Mouse (Mus musculus) cerebellum, postnatal 36 days (tissue): ENCODE measurements at regions not wholly inside any gene's neighbourhood (a gene's known extent, or its start where the extent isn't known, plus 50 kb on each side); places are given as distances from the start of the nearest gene placed in this dataset.
"Not testable (repeated sequence)": the region's sequence is repeated elsewhere in the genome, so short reads cannot be mapped to it uniquely, and the experiment has no call there.

Experiments used
- DNase-seq, 2 experiments: peaks; one replicate each; pipeline ENCODE4 v3.0.0; 2021 to 2022; ENCODE audit warnings: mixed read lengths in 2 of 2

DNA sequence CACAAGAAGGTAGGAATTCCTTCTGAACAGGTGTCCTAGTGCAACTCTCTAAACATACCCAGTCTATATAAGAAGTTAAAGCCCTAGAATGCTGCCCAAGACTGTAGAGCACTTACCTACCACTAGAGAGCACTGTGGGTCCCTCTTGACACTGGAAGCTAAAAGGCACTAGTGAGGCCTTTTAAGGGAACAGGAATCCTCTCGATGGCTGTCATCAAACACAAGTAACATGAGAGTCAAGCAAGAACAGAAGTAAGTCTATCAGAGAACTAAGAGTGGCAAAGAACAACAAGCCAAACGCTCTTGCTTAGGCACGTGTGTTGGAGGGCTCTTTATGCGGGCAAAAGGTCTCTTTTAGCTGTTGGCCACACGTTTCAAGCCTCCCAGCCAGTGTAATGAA, 123.8 kb upstream of the G530012D18Rik start:
- not testable (repeated sequence) for DNase-seq

- DNase-seq = not testable (repeated sequence)
These were observed 122.1 kb upstream of the G530012D18Rik start for GRCm38 (mm10) chr1:85453350-85453749.

DNA sequence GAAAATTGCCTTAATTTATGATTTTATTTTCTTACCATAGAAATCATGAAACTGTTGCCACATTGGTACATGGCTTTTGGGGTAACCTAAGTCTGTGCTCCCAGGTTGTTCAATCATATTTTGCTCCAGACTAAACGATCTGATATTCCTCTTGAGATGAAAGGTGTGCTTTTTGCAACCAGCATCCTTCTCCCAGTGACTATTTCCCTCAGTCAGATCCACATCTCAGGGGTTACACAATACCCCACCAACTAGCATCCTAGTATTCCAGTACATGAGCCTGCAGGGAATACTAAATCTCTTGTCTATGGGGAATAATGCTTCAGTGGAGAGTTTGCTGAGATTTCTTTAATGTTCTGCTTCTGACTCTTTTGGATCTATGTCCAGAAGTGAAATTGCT, 118.8 kb upstream of the G530012D18Rik start:
- not testable (repeated sequence) for DNase-seq

- DNase-seq = not testable (repeated sequence)
These were observed 117.7 kb upstream of the G530012D18Rik start for GRCm38 (mm10) chr1:85457731-85458130.

- not testable (repeated sequence) for DNase-seq
These were observed 113.4 kb upstream of the G530012D18Rik start for GRCm38 (mm10) chr1:85462121-85462520.

GRCm38 (mm10) chr1:85479117-85479516, 96.4 kb upstream of the G530012D18Rik start:
- DNase-seq = not testable (repeated sequence)

DNA sequence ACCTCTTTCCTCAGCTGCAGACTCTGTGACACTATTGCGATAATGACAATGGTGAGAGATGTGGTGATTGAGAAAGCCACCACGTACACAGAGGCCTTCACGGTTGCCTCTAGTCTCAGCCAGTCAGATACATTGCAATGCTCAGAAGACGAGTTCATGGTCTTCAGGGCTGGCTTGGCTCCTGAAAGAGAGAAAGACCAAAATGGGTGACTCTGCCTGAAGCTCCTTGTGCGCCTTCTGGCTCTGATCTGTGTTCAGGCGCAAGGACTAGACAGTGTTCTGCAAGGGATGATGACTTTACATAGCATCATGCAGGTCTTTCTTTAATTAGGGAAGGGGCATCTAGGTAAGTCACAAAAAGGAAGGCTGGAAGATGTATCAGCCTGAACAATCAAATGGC, 90.5 kb upstream of the G530012D18Rik start:
- DNase-seq = peak in 1 of 2 experiments; percentile 1

- not testable (repeated sequence) for DNase-seq
These were observed 75.5 kb upstream of the G530012D18Rik start for GRCm38 (mm10) chr1:85499931-85500330.

DNA sequence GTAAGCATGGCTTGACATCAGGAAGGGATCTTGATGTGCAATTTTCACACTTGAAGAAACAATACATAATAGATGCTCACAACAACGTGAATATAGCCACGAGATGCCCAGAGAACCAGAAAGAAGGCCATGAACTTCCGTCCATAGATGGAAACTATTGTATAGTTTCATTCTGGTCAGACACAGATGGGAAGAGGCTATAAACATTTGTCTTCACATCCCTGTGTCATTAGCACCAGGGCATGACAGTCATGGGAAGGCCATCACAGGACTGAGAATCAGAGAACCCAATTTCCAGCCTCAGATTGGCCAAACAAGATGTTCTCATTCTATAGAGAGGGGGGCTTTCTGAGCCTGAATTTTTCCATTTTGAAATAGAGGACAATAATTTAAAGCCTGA, 74.2 kb upstream of the G530012D18Rik start:
- DNase-seq = not testable (repeated sequence)
